Mouse (Mus musculus) bone marrow macrophage, adult 2 months (primary cell): ENCODE data around the gene Ppp2r5b. TPM values are rescaled to one million over a fixed set of nuclear protein-coding genes. Genes with fewer than 3 reads are reported as not detected.

ENCODE experiments used
- H3K27ac ChIP-seq: 2 replicates; pipeline ENCODE4 v1.5.1; 2012; ENCODE audit warnings: low read depth, low read length; ENCODE audit not compliant: insufficient read depth
- H3K4me1 ChIP-seq: 2 replicates; pipeline ENCODE4 v1.6.1; 2012; ENCODE audit warnings: low read length; ENCODE audit not compliant: control insufficient read depth, insufficient read depth
- H3K4me3 ChIP-seq: 2 replicates; pipeline ENCODE4 v1.5.1; 2012; ENCODE audit warnings: mild to moderate bottlenecking, low read length, moderate library complexity; ENCODE audit not compliant: insufficient read depth
- CTCF ChIP-seq: IDR thresholded peaks from 2 replicates; pipeline ENCODE4 v1.5.1; 2012; ENCODE audit warnings: low read depth, mild to moderate bottlenecking, low read length, moderate library complexity
- POLR2A ChIP-seq: IDR thresholded peaks from 2 replicates; pipeline ENCODE4 v1.6.1; 2012; ENCODE audit warnings: mild to moderate bottlenecking, low read depth, low read length, borderline replicate concordance
- polyA plus RNA-seq: library from polyadenylated mRNA; stranded (reverse); fragments of >200 nt; gene quantifications from 2 replicates; pipeline ENCODE4 v1.2.4, GENCODE M21; 2012; ENCODE audit not compliant: missing spikeins, insufficient read depth, insufficient read length

The Ppp2r5b gene
- polyA plus RNA-seq, 1 experiment, result 13.7 TPM

DNA sequence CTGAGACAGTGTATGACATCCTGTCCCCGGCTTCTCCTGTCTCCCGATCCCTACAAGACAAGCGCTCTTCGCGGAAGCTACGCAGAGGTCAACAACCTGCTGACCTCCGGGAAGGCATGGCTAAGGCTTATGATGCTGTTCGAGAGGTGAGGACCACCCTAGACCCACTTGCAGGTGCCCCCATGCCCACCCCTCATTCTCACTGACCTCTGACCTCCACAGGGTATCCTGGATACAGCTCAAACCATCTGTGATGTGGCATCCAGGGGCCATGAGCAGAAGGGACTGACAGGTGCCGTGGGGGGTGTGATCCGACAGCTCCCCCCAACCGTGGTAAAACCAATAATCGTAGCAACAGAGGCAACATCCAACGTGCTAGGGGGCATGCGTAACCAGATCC lies 25.7 kb upstream of the Ppp2r5b start:
- TF ChIP-seq CTCF (no peak), POLR2A (no peak)
- H3K4me1 ChIP-seq, result 0 out of 2 replicates have a peak, but pooled peaks cover 2% of the 10 kb centered on the region
- H3K4me3 ChIP-seq, result no peak overlapping the region
- H3K27ac ChIP-seq, result no peak overlapping the region

DNA sequence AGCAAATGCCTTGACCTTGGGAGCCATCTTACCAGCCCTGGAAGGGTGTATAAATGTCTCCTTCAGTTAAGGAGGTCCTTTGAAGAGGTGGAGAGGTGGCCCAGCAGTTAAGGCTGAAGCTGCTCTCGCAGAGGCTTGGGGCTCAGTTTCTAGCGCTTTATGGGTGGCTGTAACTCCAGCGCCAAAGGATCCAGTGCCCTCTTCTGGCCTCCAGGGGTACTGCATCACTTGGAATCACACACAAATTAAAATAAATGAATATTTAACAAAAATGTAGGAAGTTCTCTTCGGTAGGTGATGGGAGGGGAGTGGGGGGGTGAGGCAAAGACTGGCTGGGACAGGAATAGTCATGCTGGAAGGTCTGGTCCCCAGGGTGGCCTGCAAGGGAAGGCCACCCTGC lies 25.3 kb upstream of the Ppp2r5b start:
- H3K27ac ChIP-seq, result no peak overlapping the region
- H3K4me3 ChIP-seq, result no peak overlapping the region
- 0 out of 2 replicates have a peak, but pooled peaks cover 2% of the 10 kb centered on the region for H3K4me1 ChIP-seq
- TF ChIP-seq CTCF, result peak; percentile 21; the same call in 1 of the 2 replicates
- no peak for TF ChIP-seq POLR2A

GRCm38 (mm10) chr19:6260428-6260827 lies 24.8 kb upstream of the Ppp2r5b start:
- no peak for TF ChIP-seq POLR2A
- peak; percentile 63 for TF ChIP-seq CTCF
- no peak overlapping the region for H3K4me3 ChIP-seq
- H3K4me1 ChIP-seq, result 0 out of 2 replicates have a peak, but pooled peaks cover 2% of the 10 kb centered on the region
- H3K27ac ChIP-seq, result no peak overlapping the region

GRCm38 (mm10) chr19:6253021-6253420 lies 17.3 kb upstream of the Ppp2r5b start:
- no peak for TF ChIP-seq CTCF
- TF ChIP-seq POLR2A, result no peak
- no peak overlapping the region for H3K4me3 ChIP-seq
- no peak overlapping the region for H3K27ac ChIP-seq
- H3K4me1 ChIP-seq, result no peaks in the 10 kb centered on the region

- Histone ChIP-seq H3K27ac (no peak overlapping the region), H3K4me3 (no peak overlapping the region), H3K4me1 (peaks cover 6% of the 10 kb centered on the region)
- TF ChIP-seq POLR2A, result no peak
- TF ChIP-seq CTCF, result no peak
These were observed 12.0 kb upstream of the Ppp2r5b start for GRCm38 (mm10) chr19:6247526-6248300.

DNA sequence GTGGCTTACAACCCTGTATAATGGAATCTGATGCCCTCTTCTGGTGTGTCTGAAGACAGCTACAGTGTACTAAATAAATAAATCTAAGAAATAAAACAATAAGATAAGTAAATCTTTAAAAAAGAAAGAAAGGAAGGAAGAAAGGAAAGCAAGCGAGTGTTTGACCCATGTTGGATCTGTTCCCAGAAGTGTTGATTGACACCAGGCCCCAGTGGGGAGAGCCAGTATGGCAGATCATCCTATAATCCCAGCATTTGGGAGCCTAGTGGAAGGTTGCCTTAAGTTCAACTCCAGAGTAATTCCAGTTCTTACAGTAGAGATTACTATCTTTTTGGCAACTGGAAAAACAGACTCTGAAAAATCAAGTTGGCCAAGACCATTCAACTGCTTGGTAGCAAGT lies 10.1 kb upstream of the Ppp2r5b start:
- TF ChIP-seq CTCF (no peak), POLR2A (no peak)
- no peak overlapping the region for H3K27ac ChIP-seq
- H3K4me1 ChIP-seq, result peaks cover 8% of the 10 kb centered on the region
- H3K4me3 ChIP-seq, result no peak overlapping the region

- Histone ChIP-seq H3K4me3 (0 out of 2 replicates have a peak overlapping the region, but pooled peaks have one; percentile 71), H3K4me1 (peaks cover 8% of the 10 kb centered on the region), H3K27ac (no peak overlapping the region)
- TF ChIP-seq CTCF, result no peak
- no peak for TF ChIP-seq POLR2A
These were observed 7.6 kb upstream of the Ppp2r5b start for GRCm38 (mm10) chr19:6243226-6243625.

- peak overlapping the region; percentile 21 for H3K27ac ChIP-seq
- H3K4me1 ChIP-seq, result peaks cover 8% of the 10 kb centered on the region
- TF ChIP-seq POLR2A, result no peak
- TF ChIP-seq CTCF, result no peak
- peak overlapping the region; percentile 71 for H3K4me3 ChIP-seq
These were observed 6.6 kb upstream of the Ppp2r5b start for GRCm38 (mm10) chr19:6242281-6242680.

- Histone ChIP-seq H3K4me1 (peaks cover 11% of the 10 kb centered on the region), H3K27ac (peak within 1 kb of the TSS; percentile 21), H3K4me3 (peak within 1 kb of the TSS; percentile 71)
- TF ChIP-seq POLR2A (no peak), CTCF (no peak)
These were observed 5.8 kb upstream of the Ppp2r5b start, which contains the start of gene Atg2a for GRCm38 (mm10) chr19:6241274-6242107. Gene Atg2a (plus strand): TSS chr19:6241668.

DNA sequence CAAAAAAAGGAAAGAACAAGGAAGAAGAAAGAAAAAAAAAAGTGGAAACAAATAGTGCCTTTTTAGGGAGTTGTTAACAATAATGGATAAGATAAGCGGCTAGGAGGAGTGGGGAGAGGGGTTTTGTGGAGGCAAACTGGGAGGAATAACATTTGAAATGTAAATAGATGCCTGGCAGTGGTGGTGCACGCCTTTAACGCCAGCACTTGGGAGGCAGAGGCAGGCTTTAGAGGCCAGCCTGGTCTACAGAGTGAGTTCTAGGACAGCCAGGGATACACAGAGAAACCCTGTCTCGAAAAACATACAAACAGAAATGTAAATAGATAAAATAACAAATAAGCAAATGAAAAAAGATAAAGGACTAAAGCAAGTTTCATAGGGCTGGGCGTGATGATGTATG lies 5.1 kb upstream of the Ppp2r5b start:
- TF ChIP-seq POLR2A (no peak), CTCF (no peak)
- Histone ChIP-seq H3K27ac (peak overlapping the region; percentile 19; the same call in 1 of the 2 replicates), H3K4me1 (peaks cover 13% of the 10 kb centered on the region), H3K4me3 (no peak overlapping the region; the same call in 1 of the 2 replicates)
